Mouse (Mus musculus) ES-Bruce4 (cell line): Measurements from ENCODE around the gene Cyp46a1.

Experiments used
- CTCF ChIP-seq: IDR thresholded peaks from one replicate; pipeline ENCODE4 v1.8.1; 2011; ENCODE audit warnings: low read depth, low read length
- EP300 ChIP-seq: IDR thresholded peaks from 2 replicates; pipeline ENCODE4 v1.6.1; 2011; ENCODE audit warnings: low read depth, low read length; ENCODE audit not compliant: insufficient read depth
- POLR2A ChIP-seq: IDR thresholded peaks from one replicate; pipeline ENCODE4 v1.8.1; 2011; ENCODE audit warnings: low read length; ENCODE audit not compliant: insufficient read depth

GRCm38 (mm10) chr12:108333481-108333882, 699 bp upstream of the Cyp46a1 start:
- no peak for TF ChIP-seq EP300
- TF ChIP-seq CTCF: no peak
- TF ChIP-seq POLR2A: no peak
